Mouse (Mus musculus): Measurements from ENCODE around the gene Cldnd2. TPM values are rescaled to one million over a fixed set of nuclear protein-coding genes. Genes with fewer than 3 reads are reported as not detected.

Cldnd2 gene
- total RNA-seq, 1 experiment, result not detected

- Histone ChIP-seq H3K4me3 (ENCODE audit: insufficient read depth in 1 of 2, low read depth in 1 of 2, low read length in 2 of 2, poor library complexity in 1 of 2, severe bottlenecking in 1 of 2) (no peak overlapping the region), H3K36me3 (ENCODE audit: control insufficient read depth, insufficient read depth, low read length, poor library complexity, severe bottlenecking) (peaks cover 31% of the 10 kb centered on the region; the same call in 1 of the 2 replicates), H3K9ac (ENCODE audit: insufficient read depth, low read depth, low read length, poor library complexity, severe bottlenecking) (no peak overlapping the region), H3K27ac (ENCODE audit: insufficient read depth, low read depth, low read length, poor library complexity, severe bottlenecking) (no peak overlapping the region), H3K9me3 (ENCODE audit: control insufficient read depth, insufficient read depth, low read depth, low read length) (no peaks in the 10 kb centered on the region; the same call in 1 of the 2 replicates), H3K4me1 (ENCODE audit: control insufficient read depth in 2 of 2, insufficient read depth in 2 of 2, low read length in 2 of 2, poor library complexity in 1 of 2) (peaks cover 0 to 2% of the 10 kb centered on the region in 2 experiments; a peak in 2 of 4 replicates)
- no peak for DNase-seq (ENCODE audit: low read depth, low spot score)
- in situ Hi-C loops (cut with MboI; ENCODE audit: low sequenced_read_pairs in 2 of 2, unreplicated experiment in 2 of 2), result no loop called here
- no peak for TF ChIP-seq MAFK (IDR thresholded peaks at IDR 0.05; ENCODE audit: insufficient read depth, low read depth, low read length)
- no peak for TF ChIP-seq ZC3H11A (IDR thresholded peaks at IDR 0.05; ENCODE audit: borderline replicate concordance, low read depth, low read length)
- no peak for TF ChIP-seq HCFC1 (IDR thresholded peaks at IDR 0.05; ENCODE audit: borderline replicate concordance, insufficient read depth, low read length)
- TF ChIP-seq ZNF384 (IDR thresholded peaks at IDR 0.05; ENCODE audit: low read depth, low read length), result no peak
- no peak for TF ChIP-seq CHD2 (IDR thresholded peaks at IDR 0.05; ENCODE audit: low read depth, low read length)
Observed at GRCm38 (mm10) chr7:43453599-43454355, 13.2 kb downstream of the Cldnd2 start.

- TF ChIP-seq ZC3H11A (IDR thresholded peaks at IDR 0.05; ENCODE audit: borderline replicate concordance, low read depth, low read length), result no peak
- no peak overlapping the region for H3K27ac ChIP-seq (ENCODE audit: insufficient read depth, low read depth, low read length, poor library complexity, severe bottlenecking)
- H3K36me3 ChIP-seq (ENCODE audit: control insufficient read depth, insufficient read depth, low read length, poor library complexity, severe bottlenecking), result peaks cover 31% of the 10 kb centered on the region; the same call in 1 of the 2 replicates
- H3K4me3 ChIP-seq (ENCODE audit: insufficient read depth in 1 of 2, low read depth in 1 of 2, low read length in 2 of 2, poor library complexity in 1 of 2, severe bottlenecking in 1 of 2), result no peak overlapping the region
- in situ Hi-C loops (cut with MboI; ENCODE audit: low sequenced_read_pairs in 2 of 2, unreplicated experiment in 2 of 2), result no loop called here
- H3K9ac ChIP-seq (ENCODE audit: insufficient read depth, low read depth, low read length, poor library complexity, severe bottlenecking), result no peak overlapping the region
- peaks cover 0 to 2% of the 10 kb centered on the region in 2 experiments; a peak in 2 of 4 replicates for H3K4me1 ChIP-seq (ENCODE audit: control insufficient read depth in 2 of 2, insufficient read depth in 2 of 2, low read length in 2 of 2, poor library complexity in 1 of 2)
- DNase-seq (ENCODE audit: low read depth, low spot score), result no peak
- H3K9me3 ChIP-seq (ENCODE audit: control insufficient read depth, insufficient read depth, low read depth, low read length), result no peaks in the 10 kb centered on the region; the same call in 1 of the 2 replicates
Observed at GRCm38 (mm10) chr7:43454371-43454770, 13.8 kb downstream of the Cldnd2 start.

GRCm38 (mm10) chr7:43462851-43463250 lies 22.3 kb downstream of the Cldnd2 start, which contains the start of gene Vsig10l:
Gene Vsig10l (plus strand): TSS chr7:43463151.
- in situ Hi-C loops (cut with MboI; ENCODE audit: low sequenced_read_pairs in 2 of 2, unreplicated experiment in 2 of 2), result no loop called here

GRCm38 (mm10) chr7:43463976-43464375 lies 23.4 kb downstream of the Cldnd2 start:
- TF ChIP-seq ZNF384 (IDR thresholded peaks at IDR 0.05; ENCODE audit: low read depth, low read length) (no peak), CHD2 (IDR thresholded peaks at IDR 0.05; ENCODE audit: low read depth, low read length) (no peak), HCFC1 (IDR thresholded peaks at IDR 0.05; ENCODE audit: borderline replicate concordance, insufficient read depth, low read length) (no peak), MAFK (IDR thresholded peaks at IDR 0.05; ENCODE audit: insufficient read depth, low read depth, low read length) (no peak), ZC3H11A (IDR thresholded peaks at IDR 0.05; ENCODE audit: borderline replicate concordance, low read depth, low read length) (no peak)
- no peak overlapping the region for H3K4me3 ChIP-seq (ENCODE audit: insufficient read depth in 1 of 2, low read depth in 1 of 2, low read length in 2 of 2, poor library complexity in 1 of 2, severe bottlenecking in 1 of 2)
- no peak for DNase-seq (ENCODE audit: low read depth, low spot score)
- in situ Hi-C loops (cut with MboI; ENCODE audit: low sequenced_read_pairs in 2 of 2, unreplicated experiment in 2 of 2), result no loop called here
- H3K9me3 ChIP-seq (ENCODE audit: control insufficient read depth, insufficient read depth, low read depth, low read length), result no peaks in the 10 kb centered on the region
- H3K27ac ChIP-seq (ENCODE audit: insufficient read depth, low read depth, low read length, poor library complexity, severe bottlenecking), result no peak overlapping the region
- no peak overlapping the region for H3K9ac ChIP-seq (ENCODE audit: insufficient read depth, low read depth, low read length, poor library complexity, severe bottlenecking)
- peaks cover 0 to 3% of the 10 kb centered on the region in 2 experiments; a peak in 1 of 4 replicates for H3K4me1 ChIP-seq (ENCODE audit: control insufficient read depth in 2 of 2, insufficient read depth in 2 of 2, low read length in 2 of 2, poor library complexity in 1 of 2)
- H3K36me3 ChIP-seq (ENCODE audit: control insufficient read depth, insufficient read depth, low read length, poor library complexity, severe bottlenecking), result no peaks in the 10 kb centered on the region

More at GRCm38 (mm10) chr7:43462851-43463250, 22.3 kb downstream of the Cldnd2 start, which contains the start of gene Vsig10l:
- H3K27ac ChIP-seq (ENCODE audit: insufficient read depth, low read depth, low read length, poor library complexity, severe bottlenecking), result no peak within 1 kb of the TSS
- H3K4me1 ChIP-seq (ENCODE audit: control insufficient read depth in 2 of 2, insufficient read depth in 2 of 2, low read length in 2 of 2, poor library complexity in 1 of 2), result peaks cover 0 to 3% of the 10 kb centered on the region in 2 experiments; a peak in 1 of 4 replicates
- H3K9me3 ChIP-seq (ENCODE audit: control insufficient read depth, insufficient read depth, low read depth, low read length), result no peaks in the 10 kb centered on the region
- no peak within 1 kb of the TSS for H3K4me3 ChIP-seq (ENCODE audit: insufficient read depth in 1 of 2, low read depth in 1 of 2, low read length in 2 of 2, poor library complexity in 1 of 2, severe bottlenecking in 1 of 2)
- TF ChIP-seq ZC3H11A (IDR thresholded peaks at IDR 0.05; ENCODE audit: borderline replicate concordance, low read depth, low read length) (no peak), ZNF384 (IDR thresholded peaks at IDR 0.05; ENCODE audit: low read depth, low read length) (no peak), HCFC1 (IDR thresholded peaks at IDR 0.05; ENCODE audit: borderline replicate concordance, insufficient read depth, low read length) (no peak), MAFK (IDR thresholded peaks at IDR 0.05; ENCODE audit: insufficient read depth, low read depth, low read length) (no peak), CHD2 (IDR thresholded peaks at IDR 0.05; ENCODE audit: low read depth, low read length) (no peak)
- DNase-seq (ENCODE audit: low read depth, low spot score), result no peak
- H3K36me3 ChIP-seq (ENCODE audit: control insufficient read depth, insufficient read depth, low read length, poor library complexity, severe bottlenecking), result no peaks in the 10 kb centered on the region
- H3K9ac ChIP-seq (ENCODE audit: insufficient read depth, low read depth, low read length, poor library complexity, severe bottlenecking), result no peak within 1 kb of the TSS
